Mouse (Mus musculus): ENCODE results near the gene Ttll5.

The Ttll5 gene

GRCm38 (mm10) chr12:85848164-85848958, 23.9 kb downstream of the Ttll5 start:
- DNase-seq (ENCODE audit: low spot score) = no peak

GRCm38 (mm10) chr12:85850661-85851060, 26.2 kb downstream of the Ttll5 start:
- DNase-seq (ENCODE audit: low spot score) = peak; percentile 25

DNA sequence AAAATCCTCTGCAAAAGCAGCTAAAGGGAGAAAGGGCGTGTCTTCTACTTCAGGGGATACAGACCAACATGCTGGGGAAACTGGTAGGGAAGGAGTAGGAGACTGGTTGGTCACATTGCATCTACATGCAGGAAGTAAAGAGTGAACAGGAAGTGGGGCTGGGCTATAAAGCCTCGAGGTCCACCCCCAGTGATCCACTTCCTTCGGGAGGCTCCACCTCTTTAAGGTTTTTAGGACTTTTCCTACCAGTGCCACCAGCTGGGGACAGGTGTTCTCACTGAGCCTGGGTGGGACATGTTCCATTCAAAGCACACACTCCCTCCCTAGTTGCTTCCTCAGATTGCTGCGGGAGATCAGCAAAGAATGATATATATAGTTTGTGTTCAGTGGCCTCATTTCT, 29.4 kb downstream of the Ttll5 start:
- no peak for DNase-seq (ENCODE audit: low spot score)

DNA sequence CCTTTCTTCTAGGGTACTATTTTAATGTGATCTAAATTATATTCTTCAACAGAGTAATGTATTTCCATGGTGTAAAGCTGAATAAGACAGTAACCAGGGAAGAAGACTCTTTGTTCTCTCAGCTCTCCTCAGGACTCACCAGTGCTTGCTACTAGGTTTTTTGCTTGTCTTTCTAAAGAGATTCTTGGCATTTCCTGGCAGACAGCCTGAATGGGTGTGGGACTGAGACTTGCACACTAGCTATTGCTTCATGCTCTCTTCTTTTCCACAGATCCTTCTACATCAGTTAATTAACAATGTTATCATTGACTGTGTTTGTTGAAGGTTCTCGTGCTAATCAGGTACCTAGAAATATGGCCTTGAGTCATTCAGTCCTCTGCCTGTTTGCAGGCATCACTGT, 29.8 kb downstream of the Ttll5 start:
- no peak for DNase-seq (ENCODE audit: low spot score)

DNA sequence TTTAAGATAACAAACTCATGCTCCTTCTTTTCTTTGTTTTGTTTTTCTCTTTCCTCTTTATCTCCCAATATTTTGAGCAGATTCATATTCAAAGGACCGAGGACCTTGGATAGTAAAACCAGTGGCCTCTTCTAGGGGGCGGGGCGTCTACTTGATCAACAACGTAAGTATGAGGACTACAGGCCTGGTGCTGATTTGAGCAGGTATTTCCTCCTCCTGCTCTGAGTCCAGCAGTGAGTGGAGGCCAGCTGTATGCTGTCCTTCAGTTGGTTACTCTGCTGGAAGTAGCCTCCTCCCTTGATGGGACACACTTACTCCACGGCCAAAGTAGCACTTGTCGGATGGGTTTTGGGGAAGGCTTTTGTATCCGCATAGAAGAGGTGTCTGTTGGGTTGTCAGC, 32.8 kb downstream of the Ttll5 start:
- no peak for DNase-seq (ENCODE audit: low spot score)

DNA sequence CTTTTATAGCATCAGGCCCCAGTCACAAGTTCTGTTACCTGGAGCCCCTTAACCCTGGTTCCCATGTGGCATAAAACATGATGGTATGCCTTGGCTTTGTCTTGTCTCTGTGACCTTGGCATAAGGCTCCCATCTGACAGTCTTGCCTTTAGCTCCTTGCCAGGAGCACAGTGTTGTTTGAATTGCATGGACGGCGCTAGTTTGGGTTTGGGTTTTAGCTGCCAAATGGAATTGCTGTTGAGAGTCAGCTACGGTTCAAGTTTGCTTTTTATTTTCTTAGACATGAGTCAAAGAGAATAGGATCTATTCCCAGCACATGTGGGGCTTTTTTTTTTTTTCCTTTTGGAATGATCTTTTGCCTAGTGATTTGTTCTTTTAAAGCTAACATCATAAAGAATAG, 34.7 kb downstream of the Ttll5 start:
- no peak for DNase-seq (ENCODE audit: low spot score)

DNA sequence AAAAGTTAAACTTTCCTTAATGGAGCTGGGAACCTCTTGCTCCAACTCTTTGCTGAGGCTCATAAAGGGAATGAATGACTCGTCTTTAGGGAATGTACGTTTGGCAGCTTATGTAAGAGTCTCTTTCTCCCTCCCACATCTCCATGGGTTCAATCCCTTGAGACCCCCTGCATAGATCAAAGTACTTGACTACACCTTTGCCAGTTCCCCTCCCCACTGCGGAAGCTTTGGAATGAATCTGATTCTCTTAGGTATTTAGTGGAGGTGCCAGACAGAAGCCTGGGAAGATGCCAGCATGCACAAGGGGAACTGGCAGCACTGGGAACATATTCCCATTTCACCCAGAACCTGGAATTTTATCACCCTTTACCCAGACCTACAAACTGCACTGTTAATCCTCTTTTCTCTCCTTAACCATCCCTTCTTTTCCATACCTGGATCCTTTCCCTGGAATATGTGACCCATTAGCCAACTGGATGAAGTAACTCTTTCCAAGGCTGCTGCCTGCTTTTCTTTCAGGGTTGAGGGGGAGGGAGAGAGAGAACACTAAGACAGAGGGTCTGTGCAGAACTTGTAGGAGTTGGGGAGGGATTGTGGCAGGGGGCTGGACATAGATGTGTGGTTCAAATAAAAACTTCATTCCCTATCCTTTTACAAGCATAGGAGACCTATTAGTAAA, 35.2 kb downstream of the Ttll5 start:
- DNase-seq (ENCODE audit: low spot score) = no peak

DNA sequence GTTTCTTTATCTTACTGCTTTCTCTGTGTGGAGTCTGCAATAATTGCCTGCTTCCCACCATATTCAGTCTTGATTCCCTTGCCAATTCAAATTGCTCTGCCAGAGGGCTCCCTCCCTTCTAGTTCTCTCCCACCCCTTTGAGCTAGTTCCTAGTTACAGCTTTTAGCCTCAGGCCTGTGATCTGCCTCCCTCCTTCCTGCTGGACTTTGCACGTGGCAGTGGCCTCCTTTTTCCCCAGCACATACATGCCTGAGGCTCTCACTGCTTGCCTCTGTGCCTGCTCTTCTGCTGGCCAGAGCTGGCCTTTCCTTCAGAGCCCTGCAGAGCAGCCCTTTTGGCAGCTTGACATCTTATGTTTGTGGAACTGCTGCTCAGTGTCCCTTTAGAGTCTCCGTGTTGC, 38.1 kb downstream of the Ttll5 start:
- peak; percentile 14 for DNase-seq (ENCODE audit: low spot score)

- no peak for DNase-seq (ENCODE audit: low spot score)
Observed at GRCm38 (mm10) chr12:85865526-85865925, 41.1 kb downstream of the Ttll5 start.

DNA sequence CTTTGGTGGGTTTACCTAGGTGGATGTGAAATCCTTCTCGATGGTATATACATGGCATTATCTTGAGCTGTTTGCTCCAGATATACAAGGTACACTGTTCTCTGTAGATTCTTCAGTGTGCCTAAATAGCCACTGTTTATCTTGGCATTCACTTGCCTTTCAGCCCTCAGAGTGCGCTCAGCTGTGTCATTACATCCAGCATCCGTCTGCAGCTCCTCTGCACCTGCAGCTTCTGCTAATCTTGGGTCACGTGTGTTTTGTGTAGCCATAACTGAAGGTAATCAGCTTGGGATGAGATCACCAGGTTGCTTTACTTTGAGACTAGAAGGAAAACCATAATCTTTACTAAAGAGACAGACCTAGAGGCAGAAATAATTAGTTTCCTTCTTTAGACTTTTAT, 42.2 kb downstream of the Ttll5 start:
- no peak for DNase-seq (ENCODE audit: low spot score)

GRCm38 (mm10) chr12:85867125-85867524, 42.7 kb downstream of the Ttll5 start:
- no peak for DNase-seq (ENCODE audit: low spot score)

DNA sequence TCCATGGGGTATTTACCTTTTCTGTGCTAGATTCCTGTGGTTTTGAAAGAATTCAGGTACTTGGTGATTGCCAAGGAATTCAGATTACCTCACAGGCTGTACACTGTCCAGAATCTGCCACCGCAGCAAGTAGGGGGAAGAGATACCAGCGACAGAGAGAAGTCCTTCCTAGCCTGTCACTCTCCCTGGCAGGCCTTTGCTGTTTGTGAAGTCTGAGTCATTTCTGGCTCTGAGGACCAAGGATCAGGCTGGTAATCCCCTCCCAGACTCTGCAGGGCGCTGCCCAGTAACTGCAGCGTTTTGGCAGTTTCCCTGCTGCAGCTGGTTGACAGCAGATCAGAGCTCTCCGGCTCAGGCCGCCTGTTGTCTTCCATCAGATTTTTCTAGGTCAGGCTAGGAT, 45.0 kb downstream of the Ttll5 start:
- peak; percentile 36 for DNase-seq (ENCODE audit: low spot score)

GRCm38 (mm10) chr12:85879631-85880314, 55.3 kb downstream of the Ttll5 start:
- peak; percentile 40 for DNase-seq (ENCODE audit: low spot score)

DNA sequence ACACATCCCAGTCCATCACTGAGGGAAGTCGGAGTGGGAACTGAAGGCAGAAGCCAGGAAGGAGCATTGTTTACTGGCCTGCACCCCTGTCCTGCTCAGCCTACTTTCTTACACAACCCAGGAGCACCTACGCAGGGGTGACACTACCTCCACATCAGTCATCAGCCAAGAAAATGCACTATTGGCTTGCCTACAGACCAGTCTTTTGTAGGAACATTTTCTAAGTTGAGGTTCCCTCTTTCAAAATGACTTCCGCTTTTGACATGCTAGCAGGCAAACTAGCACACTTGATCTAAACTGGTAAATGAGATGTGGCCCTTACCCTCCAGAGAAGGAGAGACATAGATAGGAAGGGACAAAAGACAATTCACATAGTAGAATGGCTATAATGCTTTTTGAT, 60.6 kb downstream of the Ttll5 start:
- no peak for DNase-seq (ENCODE audit: low spot score)

GRCm38 (mm10) chr12:85890054-85890453, 65.6 kb downstream of the Ttll5 start:
- no peak for DNase-seq (ENCODE audit: low spot score)

DNA sequence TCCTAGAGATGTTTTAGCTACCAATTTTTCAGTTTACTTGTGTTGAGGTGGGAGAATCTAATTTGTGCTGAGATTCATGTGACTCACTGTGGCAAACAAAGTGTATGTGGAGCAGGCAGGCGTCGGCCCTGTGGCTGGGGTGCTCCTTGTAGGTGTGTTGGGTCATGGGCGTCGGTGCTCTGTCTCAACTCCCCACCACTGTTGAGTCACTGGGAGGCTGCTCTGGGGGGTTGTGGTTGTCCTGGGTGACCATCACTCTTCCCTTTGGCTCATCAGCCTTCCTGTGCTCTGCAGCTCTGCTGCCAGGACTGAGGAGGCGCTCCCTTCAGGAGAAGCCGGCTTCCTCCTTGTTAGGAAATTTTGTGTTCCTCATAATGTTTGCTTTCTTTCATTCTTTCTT, 79.5 kb downstream of the Ttll5 start:
- DNase-seq (ENCODE audit: low spot score) = no peak

DNA sequence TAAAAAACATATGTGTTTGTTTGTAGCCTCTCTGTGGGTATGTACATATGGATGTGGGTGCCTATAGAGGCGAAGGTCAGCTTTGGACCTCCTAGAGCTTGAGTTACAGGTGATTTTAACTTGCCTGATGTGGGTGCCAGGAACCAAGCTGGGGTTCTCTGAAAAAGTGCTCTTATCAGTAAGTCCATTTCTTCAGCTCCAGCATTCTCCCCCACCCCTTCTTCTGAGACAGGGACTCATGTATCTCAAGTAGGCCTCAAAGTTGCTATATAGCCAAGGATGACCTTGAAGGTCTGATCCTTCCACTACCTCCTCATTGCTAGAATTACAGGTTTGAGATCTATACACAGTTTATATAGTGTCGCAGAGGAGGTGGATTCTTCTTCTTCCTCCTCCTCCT, 81.2 kb downstream of the Ttll5 start:
- no peak for DNase-seq (ENCODE audit: low spot score)

- DNase-seq (ENCODE audit: low spot score) = no peak
Observed at GRCm38 (mm10) chr12:85907896-85908295, 83.4 kb downstream of the Ttll5 start.

DNA sequence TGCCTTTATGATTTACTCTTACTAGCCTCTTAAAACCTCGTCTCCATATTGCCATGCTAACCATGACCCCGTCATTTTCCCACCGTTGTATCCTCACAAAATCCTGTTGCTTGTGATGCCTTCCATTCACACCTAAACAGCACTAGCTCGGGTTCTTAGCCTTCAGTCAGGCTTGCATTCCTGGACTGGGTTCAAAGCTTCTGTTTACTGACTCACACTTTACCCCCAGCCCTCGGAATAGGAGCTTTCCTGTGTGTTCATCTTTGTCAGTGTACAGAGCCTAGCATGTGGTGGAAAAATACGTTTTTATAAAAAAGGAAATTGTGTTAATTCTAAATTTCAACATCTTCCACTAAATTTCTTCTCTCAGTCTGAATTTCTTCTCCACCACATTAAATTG, 86.4 kb downstream of the Ttll5 start:
- no peak for DNase-seq (ENCODE audit: low spot score)

DNA sequence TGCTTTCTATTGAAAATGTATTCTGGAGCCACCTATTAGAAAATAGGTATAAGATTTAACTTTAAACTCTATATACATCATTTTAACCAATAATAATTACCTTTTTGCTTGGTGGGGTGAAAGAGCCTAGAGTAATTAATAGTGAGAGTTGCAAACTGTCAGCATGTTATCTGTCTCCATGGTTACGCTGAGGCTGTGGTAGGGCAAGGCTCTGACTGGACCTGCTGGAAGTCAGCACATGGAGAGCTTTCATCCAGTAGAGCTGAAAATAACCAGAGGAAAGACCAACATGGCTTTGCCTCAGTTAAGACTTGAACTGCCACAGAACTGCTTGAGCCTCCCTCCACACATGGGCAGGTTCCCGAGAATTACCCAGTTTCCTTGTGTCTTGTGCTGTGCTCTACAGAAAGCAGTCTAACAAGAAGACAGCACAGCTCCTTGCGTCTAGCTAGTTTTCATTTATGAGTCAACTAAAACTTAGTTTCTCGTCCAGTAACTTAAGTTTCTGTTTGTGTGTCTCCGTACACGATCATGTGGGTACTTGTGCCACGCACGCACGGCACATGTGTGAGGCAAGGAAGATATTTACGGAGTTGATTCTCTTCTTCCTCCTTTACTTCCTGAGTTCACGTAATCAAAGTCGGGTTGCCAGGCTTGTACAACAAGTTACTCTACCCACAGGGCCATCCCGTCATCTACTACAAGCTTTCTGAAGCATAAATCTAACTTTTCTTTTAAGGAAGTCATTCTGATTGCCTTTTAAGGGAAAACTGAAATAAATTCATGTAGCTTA, 88.4 kb downstream of the Ttll5 start:
- no peak for DNase-seq (ENCODE audit: low spot score)

DNA sequence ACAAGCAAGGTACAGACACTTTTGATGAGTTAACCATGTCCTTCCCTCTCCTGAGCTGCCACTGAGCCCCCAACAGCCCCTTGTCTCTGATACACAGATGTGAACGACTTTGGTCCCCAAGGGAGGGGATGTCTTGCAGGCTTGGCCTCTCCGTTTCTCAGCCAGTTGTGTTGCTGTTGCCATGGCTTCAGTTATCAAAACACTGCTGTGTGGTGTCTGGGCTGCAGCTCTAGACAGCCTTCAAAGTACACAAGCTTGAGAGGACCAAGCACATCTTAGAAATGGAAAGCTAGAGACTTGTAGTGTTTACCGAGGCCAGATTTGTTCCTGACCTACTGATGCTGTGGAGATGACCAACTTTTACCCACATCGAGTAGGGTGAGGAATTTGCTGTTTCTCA, 102.4 kb downstream of the Ttll5 start:
- DNase-seq (ENCODE audit: low spot score) = no peak

- no peak for DNase-seq (ENCODE audit: low spot score)
Observed at GRCm38 (mm10) chr12:85928513-85928912, 104.1 kb downstream of the Ttll5 start.

Measured in yolk sac, embryonic 10.5 days (tissue).